Mouse (Mus musculus) limb, embryonic 13.5 days (tissue): Measurements from ENCODE around the gene Camk1d. TPM values are rescaled to one million over a fixed set of nuclear protein-coding genes. Genes with fewer than 3 reads are reported as not detected.

Source experiments
- ATAC-seq: fragments of 200-750 bp; cut with Nextera tagmentation; 2 replicates; pipeline ENCODE4 v1.8.0; 2017; ENCODE audit warnings: low read depth, moderate number of reproducible peaks, moderate TSS enrichment; ENCODE audit not compliant: low FRiP score
- H3K27ac ChIP-seq: fragments of 300-500 bp; sonication (generic); 2 replicates; pipeline ENCODE4 v1.5.1; 2015; ENCODE audit warnings: inconsistent platforms, mild to moderate bottlenecking, moderate library complexity
- H3K27me3 ChIP-seq: fragments of 300-500 bp; sonication (generic); 2 replicates; pipeline ENCODE4 v1.6.1; 2015; ENCODE audit warnings: mild to moderate bottlenecking, inconsistent platforms
- H3K36me3 ChIP-seq: fragments of 300-500 bp; sonication (generic); 2 replicates; pipeline ENCODE4 v1.6.1; 2015; ENCODE audit warnings: inconsistent platforms, mild to moderate bottlenecking, moderate library complexity
- H3K4me1 ChIP-seq: fragments of 300-500 bp; sonication (generic); 2 replicates; pipeline ENCODE4 v1.6.1; 2015; ENCODE audit warnings: inconsistent platforms
- H3K4me2 ChIP-seq: fragments of 300-500 bp; sonication (generic); replicated peaks from 2 replicates; pipeline ENCODE4 v1.6.1; 2015; ENCODE audit warnings: inconsistent platforms, mild to moderate bottlenecking, moderate library complexity
- H3K4me3 ChIP-seq: fragments of 300-500 bp; sonication (generic); 2 replicates; pipeline ENCODE4 v1.5.1; 2015; ENCODE audit warnings: moderate library complexity, mild to moderate bottlenecking, inconsistent platforms
- H3K9ac ChIP-seq: fragments of 300-500 bp; sonication (generic); 2 replicates; pipeline ENCODE4 v1.6.1; 2015; ENCODE audit warnings: mild to moderate bottlenecking, inconsistent platforms
- H3K9me3 ChIP-seq: fragments of 300-500 bp; sonication (generic); 2 replicates; pipeline ENCODE4 v1.6.1; 2016; ENCODE audit warnings: inconsistent platforms
- WGBS: fragments of 180-500 bp; shearing (Covaris S2); methylation state at CpG from one replicate; pipeline ENCODE4 v1.1.7; 2015; 5-methylcytosine and 5-hydroxymethylcytosine counted together
- polyA plus RNA-seq: library from polyadenylated mRNA; unstranded; fragments of >200 nt; fragmentation: Nextera tagmentation; extraction: Ambion mirVana; gene quantifications from 2 replicates; pipeline ENCODE4 v1.2.1, GENCODE M21; 2015

Camk1d gene
- polyA plus RNA-seq, 1 experiment from 2014 or later, result 2.9 TPM

DNA sequence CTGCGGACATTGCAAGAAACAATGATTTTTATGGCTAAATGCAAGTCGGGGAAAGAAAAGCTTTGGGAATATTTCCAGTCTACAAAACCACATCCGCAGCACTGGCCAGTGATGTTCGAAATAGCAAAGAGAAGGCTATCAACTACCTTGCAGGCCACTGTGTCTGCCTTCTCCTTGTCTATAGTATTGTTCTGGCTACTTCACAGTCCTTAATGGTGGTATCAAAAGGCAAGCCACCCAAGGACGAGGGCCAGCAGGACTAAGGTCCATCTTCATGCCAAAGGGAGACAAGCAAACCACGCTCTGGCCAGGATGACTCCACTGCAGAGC is 82.0 kb downstream of the Camk1d start:
- Histone ChIP-seq H3K4me1 (0 out of 2 replicates have a peak, but pooled peaks cover 6% of the 10 kb centered on the region), H3K4me3 (no peak overlapping the region), H3K27me3 (no peaks in the 10 kb centered on the region), H3K9me3 (no peaks in the 10 kb centered on the region), H3K4me2 (no peak overlapping the region), H3K36me3 (no peaks in the 10 kb centered on the region), H3K27ac (no peak overlapping the region), H3K9ac (no peak overlapping the region)
- no peak for ATAC-seq
- 66% methylated on average over 6 of the region's 6 CpGs for WGBS

GRCm38 (mm10) chr2:5631676-5632354 is 82.5 kb downstream of the Camk1d start:
- H3K4me2 ChIP-seq, result no peak overlapping the region
- H3K4me1 ChIP-seq, result 0 out of 2 replicates have a peak, but pooled peaks cover 6% of the 10 kb centered on the region
- H3K4me3 ChIP-seq, result no peak overlapping the region
- H3K9me3 ChIP-seq, result no peaks in the 10 kb centered on the region
- WGBS, result 70% methylated on average over 11 of the region's 11 CpGs
- H3K27me3 ChIP-seq, result no peaks in the 10 kb centered on the region
- no peak overlapping the region for H3K9ac ChIP-seq
- no peak overlapping the region for H3K27ac ChIP-seq
- ATAC-seq, result no peak
- H3K36me3 ChIP-seq, result no peaks in the 10 kb centered on the region

DNA sequence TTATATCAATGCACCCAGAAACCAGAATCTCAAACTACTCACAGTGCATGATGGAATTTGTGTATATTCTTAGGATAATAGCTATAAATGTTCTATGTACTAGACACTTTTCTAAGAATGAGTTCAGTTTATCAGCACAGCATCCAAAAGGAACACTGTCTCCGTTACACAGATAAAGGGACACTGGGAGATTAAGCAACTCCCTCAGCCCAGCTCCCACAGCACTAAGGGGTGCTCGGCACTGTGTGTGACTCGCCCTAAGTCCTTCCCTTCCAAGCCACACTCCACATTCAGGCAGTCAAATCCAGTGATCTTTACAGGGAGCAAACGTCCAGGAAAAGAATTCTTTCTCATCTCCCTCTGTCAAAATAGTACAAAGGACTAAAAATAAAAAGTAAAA is 83.6 kb downstream of the Camk1d start:
- H3K4me2 ChIP-seq, result no peak overlapping the region
- no peak overlapping the region for H3K9ac ChIP-seq
- 67% methylated on average over 4 of the region's 4 CpGs for WGBS
- no peak overlapping the region for H3K4me3 ChIP-seq
- no peaks in the 10 kb centered on the region for H3K9me3 ChIP-seq
- no peaks in the 10 kb centered on the region for H3K36me3 ChIP-seq
- no peak for ATAC-seq
- H3K4me1 ChIP-seq, result 0 out of 2 replicates have a peak, but pooled peaks cover 6% of the 10 kb centered on the region
- H3K27me3 ChIP-seq, result no peaks in the 10 kb centered on the region
- H3K27ac ChIP-seq, result no peak overlapping the region

- Histone ChIP-seq H3K4me2 (no peak overlapping the region), H3K4me3 (no peak overlapping the region), H3K27ac (no peak overlapping the region), H3K36me3 (no peaks in the 10 kb centered on the region), H3K9me3 (no peaks in the 10 kb centered on the region), H3K27me3 (no peaks in the 10 kb centered on the region), H3K4me1 (no peaks in the 10 kb centered on the region), H3K9ac (no peak overlapping the region)
- ATAC-seq, result no peak
- WGBS, result 70% methylated on average over 4 of the region's 4 CpGs
Measured at GRCm38 (mm10) chr2:5624379-5624778, 89.9 kb downstream of the Camk1d start.

- Histone ChIP-seq H3K9me3 (no peaks in the 10 kb centered on the region), H3K27ac (no peak overlapping the region), H3K4me2 (no peak overlapping the region), H3K36me3 (no peaks in the 10 kb centered on the region), H3K27me3 (no peaks in the 10 kb centered on the region), H3K9ac (no peak overlapping the region), H3K4me3 (no peak overlapping the region), H3K4me1 (peaks cover 16% of the 10 kb centered on the region)
- no peak for ATAC-seq
- WGBS, result 82% methylated on average over 8 of the region's 8 CpGs
Measured at GRCm38 (mm10) chr2:5618361-5618896, 95.9 kb downstream of the Camk1d start.

DNA sequence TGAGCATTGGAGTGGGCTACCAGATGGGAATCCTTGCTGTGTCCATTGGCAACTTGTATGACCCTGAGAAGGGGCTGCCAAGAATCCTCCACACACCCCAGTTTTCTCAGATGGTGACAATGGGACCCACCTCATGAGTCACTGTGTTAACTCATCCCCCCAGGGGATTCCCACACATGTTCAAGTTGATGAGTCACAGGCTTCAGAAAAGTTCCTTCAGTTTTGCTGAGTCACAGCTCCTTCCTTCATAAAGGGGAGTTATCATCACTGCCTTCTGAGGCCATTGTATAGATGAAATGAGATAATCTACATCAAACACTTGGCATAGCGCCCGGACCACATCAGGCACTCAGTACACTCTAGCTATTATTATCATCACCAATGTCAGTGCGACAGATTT is 99.4 kb downstream of the Camk1d start:
- H3K4me3 ChIP-seq, result no peak overlapping the region
- H3K4me2 ChIP-seq, result no peak overlapping the region
- H3K36me3 ChIP-seq, result no peaks in the 10 kb centered on the region
- WGBS, result 91% methylated on average over 3 of the region's 3 CpGs
- no peak for ATAC-seq
- no peaks in the 10 kb centered on the region for H3K9me3 ChIP-seq
- H3K27ac ChIP-seq, result peak overlapping the region; percentile 79; the same call in 1 of the 2 replicates
- no peaks in the 10 kb centered on the region for H3K27me3 ChIP-seq
- H3K4me1 ChIP-seq, result peaks cover 39% of the 10 kb centered on the region
- H3K9ac ChIP-seq, result no peak overlapping the region

- 56% methylated on average over 2 of the region's 2 CpGs for whole genome bisulfite sequencing
- no peak overlapping the region for H3K9ac ChIP-seq
- no peak overlapping the region; the same call in 1 of the 2 replicates for H3K4me2 ChIP-seq
Measured at GRCm38 (mm10) chr2:5614308-5614705, 100.0 kb downstream of the Camk1d start.

GRCm38 (mm10) chr2:5613651-5614307 is 100.5 kb downstream of the Camk1d start:
- Histone ChIP-seq H3K27ac (peak overlapping the region; percentile 79), H3K9me3 (no peaks in the 10 kb centered on the region), H3K9ac (no peak overlapping the region; the same call in 1 of the 2 replicates), H3K4me1 (peaks cover 43% of the 10 kb centered on the region), H3K27me3 (no peaks in the 10 kb centered on the region), H3K4me3 (no peak overlapping the region), H3K4me2 (peak overlapping the region; percentile 31; the same call in 1 of the 2 replicates), H3K36me3 (no peaks in the 10 kb centered on the region)
- peak; percentile 89 for ATAC-seq
- WGBS, result 43% methylated on average over 12 of the region's 12 CpGs

More at GRCm38 (mm10) chr2:5614308-5614705, 100.0 kb downstream of the Camk1d start:
- Histone ChIP-seq H3K4me3 (no peak overlapping the region), H3K4me1 (peaks cover 43% of the 10 kb centered on the region), H3K9me3 (no peaks in the 10 kb centered on the region), H3K27me3 (no peaks in the 10 kb centered on the region), H3K36me3 (no peaks in the 10 kb centered on the region), H3K27ac (peak overlapping the region; percentile 79)
- 0 out of 2 replicates have a peak, but pooled peaks have one; percentile 33 for ATAC-seq

- Histone ChIP-seq H3K27me3 (no peaks in the 10 kb centered on the region), H3K4me1 (peaks cover 43% of the 10 kb centered on the region), H3K36me3 (no peaks in the 10 kb centered on the region), H3K9ac (no peak overlapping the region), H3K9me3 (no peaks in the 10 kb centered on the region), H3K4me2 (no peak overlapping the region), H3K27ac (no peak overlapping the region), H3K4me3 (no peak overlapping the region)
- no peak for ATAC-seq
- WGBS, result 59% methylated on average over 1 of the region's 1 CpGs
Measured at GRCm38 (mm10) chr2:5611601-5612000, 102.7 kb downstream of the Camk1d start.

DNA sequence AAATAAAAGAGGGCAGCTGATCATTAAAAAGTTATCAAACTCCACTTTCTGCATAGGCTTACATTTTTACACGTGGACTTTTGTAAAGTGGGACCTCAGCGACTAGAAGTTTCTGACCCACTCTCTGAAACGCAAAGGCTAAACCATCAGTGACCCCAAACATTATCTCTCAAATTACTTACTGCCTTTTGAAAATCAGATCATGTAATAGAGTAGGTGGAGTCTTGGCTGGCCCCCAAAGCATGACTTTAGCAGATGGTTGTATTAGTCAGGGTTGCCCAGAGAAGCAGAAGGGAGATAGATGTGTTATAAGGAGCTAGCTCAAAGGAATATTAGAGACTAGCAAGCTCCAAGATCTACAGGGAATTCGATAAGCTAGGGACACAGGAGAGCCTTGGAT is 103.8 kb downstream of the Camk1d start:
- Histone ChIP-seq H3K4me2 (no peak overlapping the region), H3K9me3 (no peaks in the 10 kb centered on the region), H3K9ac (no peak overlapping the region), H3K27me3 (no peaks in the 10 kb centered on the region), H3K4me1 (peaks cover 43% of the 10 kb centered on the region), H3K4me3 (no peak overlapping the region), H3K27ac (no peak overlapping the region), H3K36me3 (no peaks in the 10 kb centered on the region)
- 56% methylated on average over 4 of the region's 4 CpGs for WGBS
- no peak for ATAC-seq

DNA sequence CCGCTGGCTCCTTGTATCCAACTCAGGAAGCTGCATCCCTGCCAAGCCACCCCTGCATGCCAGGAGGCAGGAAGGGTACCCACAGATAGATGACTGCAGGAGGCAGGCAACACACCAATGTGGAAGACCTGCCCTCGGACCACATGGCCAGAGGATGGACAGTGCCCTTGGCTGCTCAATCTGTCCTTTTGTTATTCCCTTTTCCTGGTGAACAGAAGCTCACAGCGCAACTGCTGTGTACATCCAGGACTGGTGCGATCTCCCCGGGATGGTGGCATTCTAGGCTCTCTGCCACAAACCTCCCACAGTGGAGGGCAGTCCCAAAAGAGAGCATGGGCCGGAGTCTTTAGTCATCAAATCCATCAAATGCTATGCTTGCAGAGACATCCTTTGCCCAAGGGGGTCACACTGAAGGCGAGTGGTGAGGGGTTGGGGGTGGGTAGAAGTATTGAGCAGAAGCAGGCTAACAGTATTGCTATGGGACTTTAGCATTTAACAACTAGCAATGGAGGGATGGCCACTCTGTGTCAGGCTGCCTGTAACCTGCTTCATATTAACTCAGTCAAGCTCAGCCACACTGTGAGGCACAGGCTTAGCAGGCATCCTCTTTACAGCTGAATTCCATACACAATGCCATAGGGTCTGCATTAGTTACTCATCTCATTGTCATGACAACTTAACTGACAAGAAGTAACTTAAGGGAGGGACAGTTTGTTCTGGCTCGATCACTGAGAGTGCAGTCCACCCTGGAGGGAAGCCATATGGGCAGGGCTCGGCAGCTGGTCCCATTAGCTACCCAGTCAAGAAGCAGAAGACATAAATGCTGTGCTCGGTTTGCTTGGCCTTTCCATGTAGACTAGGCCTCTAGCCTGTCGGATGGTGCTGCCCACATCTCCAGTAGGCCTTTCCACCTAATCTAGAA is 106.1 kb downstream of the Camk1d start:
- Histone ChIP-seq H3K9me3 (no peaks in the 10 kb centered on the region), H3K27ac (no peak overlapping the region), H3K4me1 (peaks cover 24% of the 10 kb centered on the region), H3K4me3 (no peak overlapping the region), H3K27me3 (no peaks in the 10 kb centered on the region), H3K9ac (no peak overlapping the region), H3K36me3 (no peaks in the 10 kb centered on the region), H3K4me2 (no peak overlapping the region)
- 84% methylated on average over 11 of the region's 11 CpGs for WGBS
- no peak for ATAC-seq

DNA sequence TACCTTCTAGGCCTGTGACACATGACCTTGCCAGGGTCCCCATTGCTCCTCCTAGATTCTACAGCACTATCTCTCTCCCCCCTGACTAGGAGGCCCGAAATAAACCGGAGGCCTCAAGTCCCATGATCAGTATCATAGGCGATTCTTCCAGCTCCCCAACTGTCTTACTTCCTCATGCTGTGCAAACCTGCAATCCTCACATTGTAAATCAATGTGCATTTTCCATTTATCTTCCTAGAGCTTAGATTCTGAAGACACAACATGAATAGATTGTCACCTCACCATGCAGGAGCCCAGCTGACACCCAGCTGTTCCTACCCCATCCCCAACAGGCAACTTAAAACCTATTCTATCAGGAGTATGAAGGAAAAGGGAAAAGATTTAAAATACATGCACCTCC is 108.5 kb downstream of the Camk1d start:
- Histone ChIP-seq H3K4me2 (no peak overlapping the region), H3K27ac (no peak overlapping the region), H3K36me3 (no peaks in the 10 kb centered on the region), H3K9ac (no peak overlapping the region), H3K4me3 (no peak overlapping the region), H3K9me3 (no peaks in the 10 kb centered on the region), H3K27me3 (no peaks in the 10 kb centered on the region), H3K4me1 (peaks cover 20% of the 10 kb centered on the region)
- no peak for ATAC-seq
- WGBS, result 86% methylated on average over 3 of the region's 3 CpGs
